Mouse (Mus musculus) forebrain, embryonic 16.5 days (tissue): ENCODE results near the gene Kcnma1. TPM values are rescaled to one million over a fixed set of nuclear protein-coding genes. Genes with fewer than 3 reads are reported as not detected.

Experiments
- ATAC-seq: fragments of 200-750 bp; cut with Nextera tagmentation; 2 replicates; pipeline ENCODE4 v1.8.0; 2017; ENCODE audit warnings: mild to moderate bottlenecking, moderate library complexity
- H3K27ac ChIP-seq: fragments of 300-500 bp; sonication (generic); 2 replicates; pipeline ENCODE4 v1.5.1; 2014; ENCODE audit warnings: low read length, control low read depth
- H3K27me3 ChIP-seq: fragments of 300-500 bp; sonication (generic); replicated peaks from 2 replicates; pipeline ENCODE4 v1.6.1; 2014; ENCODE audit warnings: low read length; ENCODE audit not compliant: control insufficient read depth, insufficient read depth
- H3K36me3 ChIP-seq: fragments of 300-500 bp; sonication (generic); 2 replicates; pipeline ENCODE4 v1.6.1; 2014; ENCODE audit not compliant: control insufficient read depth, insufficient read depth
- H3K4me1 ChIP-seq: fragments of 300-500 bp; sonication (generic); replicated peaks from 2 replicates; pipeline ENCODE4 v1.6.1; 2014; ENCODE audit warnings: low read length; ENCODE audit not compliant: control insufficient read depth, insufficient read depth
- H3K4me2 ChIP-seq: fragments of 300-500 bp; sonication (generic); 2 replicates; pipeline ENCODE4 v1.6.1; 2014; ENCODE audit warnings: mild to moderate bottlenecking, low read length, control low read depth
- H3K4me3 ChIP-seq: fragments of 300-500 bp; sonication (generic); replicated peaks from 2 replicates; pipeline ENCODE4 v1.5.1; 2014; ENCODE audit warnings: mild to moderate bottlenecking, low read length, control low read depth
- H3K9ac ChIP-seq: fragments of 300-500 bp; sonication (generic); replicated peaks from 2 replicates; pipeline ENCODE4 v1.6.1; 2014; ENCODE audit warnings: low read depth, low read length, control low read depth
- H3K9me3 ChIP-seq: fragments of 300-500 bp; sonication (generic); 2 replicates; pipeline ENCODE4 v1.6.1; 2016; ENCODE audit warnings: low read length; ENCODE audit not compliant: control insufficient read depth
- WGBS: fragments of 180-500 bp; shearing (Covaris S2); extraction: QIAGEN DNeasy Blood & Tissue Kit; methylation state at CpG from one replicate; pipeline ENCODE4 v1.1.7; 2014; 5-methylcytosine and 5-hydroxymethylcytosine counted together
- polyA plus RNA-seq: library from polyadenylated mRNA; unstranded; fragments of >200 nt; fragmentation: Nextera tagmentation; extraction: Ambion mirVana; gene quantifications from 2 replicates; pipeline ENCODE4 v1.2.1, GENCODE M21; 2015

Gene Kcnma1
- polyA plus RNA-seq, 1 experiment from 2014 or later, result 12.3 TPM

- no peaks in the 10 kb centered on the region for H3K4me1 ChIP-seq
- no peak overlapping the region for H3K4me2 ChIP-seq
- no peak overlapping the region for H3K9ac ChIP-seq
- 91% methylated on average over 9 of the region's 9 CpGs for WGBS
- no peaks in the 10 kb centered on the region for H3K27me3 ChIP-seq
- no peaks in the 10 kb centered on the region for H3K9me3 ChIP-seq
- H3K27ac ChIP-seq, result no peak overlapping the region
- no peak overlapping the region for H3K4me3 ChIP-seq
- H3K36me3 ChIP-seq, result no peaks in the 10 kb centered on the region
- no peak for ATAC-seq
Observed at GRCm38 (mm10) chr14:23492581-23493360, 521.5 kb downstream of the Kcnma1 start.

- Histone ChIP-seq H3K27me3 (no peaks in the 10 kb centered on the region), H3K9ac (no peak overlapping the region), H3K4me1 (no peaks in the 10 kb centered on the region), H3K27ac (no peak overlapping the region), H3K4me3 (no peak overlapping the region), H3K9me3 (no peaks in the 10 kb centered on the region), H3K4me2 (no peak overlapping the region), H3K36me3 (no peaks in the 10 kb centered on the region)
- WGBS, result 45% methylated on average over 2 of the region's 2 CpGs
- no peak for ATAC-seq
Observed at GRCm38 (mm10) chr14:23491359-23491758, 522.9 kb downstream of the Kcnma1 start.

GRCm38 (mm10) chr14:23486687-23487086 lies 527.6 kb downstream of the Kcnma1 start:
- H3K4me2 ChIP-seq, result no peak overlapping the region
- no peaks in the 10 kb centered on the region for H3K36me3 ChIP-seq
- H3K9ac ChIP-seq, result no peak overlapping the region
- 64% methylated on average over 1 of the region's 1 CpGs for WGBS
- ATAC-seq, result no peak
- no peak overlapping the region for H3K27ac ChIP-seq
- no peaks in the 10 kb centered on the region for H3K27me3 ChIP-seq
- no peaks in the 10 kb centered on the region for H3K9me3 ChIP-seq
- no peaks in the 10 kb centered on the region for H3K4me1 ChIP-seq
- no peak overlapping the region for H3K4me3 ChIP-seq

GRCm38 (mm10) chr14:23485802-23486500 lies 528.3 kb downstream of the Kcnma1 start:
- no peaks in the 10 kb centered on the region for H3K27me3 ChIP-seq
- 87% methylated on average over 7 of the region's 7 CpGs for WGBS
- no peak overlapping the region for H3K4me2 ChIP-seq
- no peak overlapping the region for H3K4me3 ChIP-seq
- no peaks in the 10 kb centered on the region for H3K4me1 ChIP-seq
- no peak overlapping the region for H3K27ac ChIP-seq
- no peaks in the 10 kb centered on the region for H3K9me3 ChIP-seq
- no peak for ATAC-seq
- H3K36me3 ChIP-seq, result no peaks in the 10 kb centered on the region
- no peak overlapping the region for H3K9ac ChIP-seq

- Histone ChIP-seq H3K4me3 (no peak overlapping the region), H3K4me2 (no peak overlapping the region), H3K9ac (no peak overlapping the region), H3K36me3 (no peaks in the 10 kb centered on the region), H3K27ac (no peak overlapping the region), H3K9me3 (no peaks in the 10 kb centered on the region), H3K27me3 (no peaks in the 10 kb centered on the region), H3K4me1 (no peaks in the 10 kb centered on the region)
- 68% methylated on average over 4 of the region's 4 CpGs for WGBS
- no peak for ATAC-seq
Observed at GRCm38 (mm10) chr14:23475129-23475528, 539.2 kb downstream of the Kcnma1 start.

GRCm38 (mm10) chr14:23470071-23470470 lies 544.2 kb downstream of the Kcnma1 start:
- Histone ChIP-seq H3K36me3 (no peaks in the 10 kb centered on the region), H3K4me2 (no peak overlapping the region), H3K9me3 (no peaks in the 10 kb centered on the region), H3K27ac (no peak overlapping the region), H3K4me3 (no peak overlapping the region), H3K9ac (no peak overlapping the region), H3K4me1 (no peaks in the 10 kb centered on the region), H3K27me3 (0 out of 2 replicates have a peak, but pooled peaks cover 2% of the 10 kb centered on the region)
- ATAC-seq, result no peak
- WGBS, result 97% methylated on average over 2 of the region's 2 CpGs

GRCm38 (mm10) chr14:23465135-23465534 lies 549.2 kb downstream of the Kcnma1 start:
- H3K36me3 ChIP-seq, result no peaks in the 10 kb centered on the region
- no peaks in the 10 kb centered on the region for H3K9me3 ChIP-seq
- no peak for ATAC-seq
- H3K27ac ChIP-seq, result no peak overlapping the region
- H3K27me3 ChIP-seq, result peaks cover 18% of the 10 kb centered on the region
- no peak overlapping the region for H3K9ac ChIP-seq
- no peak overlapping the region for H3K4me3 ChIP-seq
- H3K4me2 ChIP-seq, result no peak overlapping the region
- H3K4me1 ChIP-seq, result no peaks in the 10 kb centered on the region
- 77% methylated on average over 2 of the region's 2 CpGs for WGBS

GRCm38 (mm10) chr14:23458560-23458959 lies 555.7 kb downstream of the Kcnma1 start:
- Histone ChIP-seq H3K4me2 (no peak overlapping the region), H3K9ac (no peak overlapping the region), H3K36me3 (no peaks in the 10 kb centered on the region), H3K4me3 (no peak overlapping the region), H3K27me3 (peaks cover 30% of the 10 kb centered on the region), H3K4me1 (no peaks in the 10 kb centered on the region; the same call in 1 of the 2 replicates), H3K9me3 (no peaks in the 10 kb centered on the region), H3K27ac (no peak overlapping the region)
- 62% methylated on average over 4 of the region's 4 CpGs for WGBS
- no peak for ATAC-seq

- H3K27me3 ChIP-seq, result no peaks in the 10 kb centered on the region
- no peaks in the 10 kb centered on the region for H3K9me3 ChIP-seq
- no peak overlapping the region for H3K4me3 ChIP-seq
- H3K27ac ChIP-seq, result no peak overlapping the region
- no peaks in the 10 kb centered on the region for H3K36me3 ChIP-seq
- ATAC-seq, result no peak
- no peak overlapping the region for H3K4me2 ChIP-seq
- WGBS, result 81% methylated on average over 6 of the region's 6 CpGs
- no peaks in the 10 kb centered on the region for H3K4me1 ChIP-seq
- H3K9ac ChIP-seq, result no peak overlapping the region
Observed at GRCm38 (mm10) chr14:23451681-23452080, 562.6 kb downstream of the Kcnma1 start.
